Mouse (Mus musculus) embryonic fibroblast, embryonic 13.5 days (primary cell): ENCODE results near the gene Fam129a.

Experiments used
- CTCF ChIP-seq: IDR thresholded peaks from 2 replicates; pipeline ENCODE4 v1.5.1; 2011; ENCODE audit warnings: mild to moderate bottlenecking, control low read depth, low read length, moderate library complexity, borderline replicate concordance; ENCODE audit not compliant: insufficient read depth
- POLR2A ChIP-seq: IDR thresholded peaks from 2 replicates; pipeline ENCODE4 v1.6.1; 2011; ENCODE audit warnings: low read depth, mild to moderate bottlenecking, control low read depth, low read length, moderate library complexity

DNA sequence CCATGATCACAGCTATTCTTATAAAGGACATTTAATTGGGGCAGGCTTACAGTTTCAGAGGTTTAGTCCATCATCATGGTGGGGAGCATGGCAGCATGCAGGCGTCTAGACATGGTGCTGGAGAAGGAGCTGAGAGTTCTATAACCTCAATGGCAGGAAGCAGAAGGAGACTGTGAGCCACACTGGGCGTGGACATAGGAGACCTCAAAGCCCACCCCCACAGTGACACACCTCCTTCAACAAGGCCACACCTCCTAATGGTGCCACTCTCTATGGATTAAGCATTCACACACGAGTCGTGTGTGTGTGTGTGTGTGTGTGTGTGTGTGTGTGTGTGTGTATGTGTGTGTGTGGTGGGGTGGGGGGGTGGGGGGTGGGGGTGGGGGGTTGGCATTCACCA is 11.0 kb downstream of the Fam129a start:
- TF ChIP-seq CTCF (no peak), POLR2A (no peak)
